Mouse (Mus musculus) midbrain, embryonic 16.5 days (tissue): ENCODE measurements around the gene Hist1h3f. TPM values are rescaled to one million over a fixed set of nuclear protein-coding genes. Genes with fewer than 3 reads are reported as not detected.

Experiments used
- ATAC-seq: fragments of 200-750 bp; cut with Nextera tagmentation; 2 replicates; pipeline ENCODE4 v1.8.0; 2017; ENCODE audit warnings: moderate TSS enrichment
- H3K27ac ChIP-seq: fragments of 300-500 bp; sonication (generic); 2 replicates; pipeline ENCODE4 v1.5.1; 2014; ENCODE audit warnings: mild to moderate bottlenecking, low read length, mixed read lengths
- H3K27me3 ChIP-seq: fragments of 300-500 bp; sonication (generic); 2 replicates; pipeline ENCODE4 v1.6.1; 2014; ENCODE audit warnings: low read depth, low read length, mixed read lengths; ENCODE audit not compliant: control insufficient read depth, insufficient read depth
- H3K36me3 ChIP-seq: fragments of 300-500 bp; sonication (generic); 2 replicates; pipeline ENCODE4 v1.6.1; 2014; ENCODE audit warnings: mild to moderate bottlenecking, low read length, moderate library complexity, mixed read lengths; ENCODE audit not compliant: control insufficient read depth, insufficient read depth
- H3K4me1 ChIP-seq: fragments of 300-500 bp; sonication (generic); 2 replicates; pipeline ENCODE4 v1.6.1; 2014; ENCODE audit warnings: mild to moderate bottlenecking, low read length, mixed read lengths; ENCODE audit not compliant: control insufficient read depth, insufficient read depth
- H3K4me2 ChIP-seq: fragments of 300-500 bp; sonication (generic); 2 replicates; pipeline ENCODE4 v1.6.1; 2014; ENCODE audit warnings: mild to moderate bottlenecking, low read length, mixed read lengths
- H3K4me3 ChIP-seq: fragments of 300-500 bp; sonication (generic); 2 replicates; pipeline ENCODE4 v1.5.1; 2014; ENCODE audit warnings: low read depth, mild to moderate bottlenecking, low read length, moderate library complexity, mixed read lengths
- H3K9ac ChIP-seq: fragments of 300-500 bp; sonication (generic); 2 replicates; pipeline ENCODE4 v1.6.1; 2014; ENCODE audit warnings: low read depth, low read length, mixed read lengths
- H3K9me3 ChIP-seq: fragments of 300-500 bp; sonication (generic); replicated peaks from 2 replicates; pipeline ENCODE4 v1.6.1; 2014; ENCODE audit warnings: mild to moderate bottlenecking, low read length, mixed read lengths; ENCODE audit not compliant: control insufficient read depth, poor library complexity, severe bottlenecking
- WGBS: fragments of 180-500 bp; shearing (Covaris S2); extraction: QIAGEN DNeasy Blood & Tissue Kit; methylation state at CpG from one replicate; pipeline ENCODE4 v1.1.7; 2014; 5-methylcytosine and 5-hydroxymethylcytosine counted together
- polyA plus RNA-seq: library from polyadenylated mRNA; unstranded; fragments of >200 nt; fragmentation: Nextera tagmentation; extraction: Ambion mirVana; gene quantifications from 2 replicates; pipeline ENCODE4 v1.2.1, GENCODE M21; 2015

Gene Hist1h3f
- polyA plus RNA-seq, 1 experiment from 2014 or later = not detected

DNA sequence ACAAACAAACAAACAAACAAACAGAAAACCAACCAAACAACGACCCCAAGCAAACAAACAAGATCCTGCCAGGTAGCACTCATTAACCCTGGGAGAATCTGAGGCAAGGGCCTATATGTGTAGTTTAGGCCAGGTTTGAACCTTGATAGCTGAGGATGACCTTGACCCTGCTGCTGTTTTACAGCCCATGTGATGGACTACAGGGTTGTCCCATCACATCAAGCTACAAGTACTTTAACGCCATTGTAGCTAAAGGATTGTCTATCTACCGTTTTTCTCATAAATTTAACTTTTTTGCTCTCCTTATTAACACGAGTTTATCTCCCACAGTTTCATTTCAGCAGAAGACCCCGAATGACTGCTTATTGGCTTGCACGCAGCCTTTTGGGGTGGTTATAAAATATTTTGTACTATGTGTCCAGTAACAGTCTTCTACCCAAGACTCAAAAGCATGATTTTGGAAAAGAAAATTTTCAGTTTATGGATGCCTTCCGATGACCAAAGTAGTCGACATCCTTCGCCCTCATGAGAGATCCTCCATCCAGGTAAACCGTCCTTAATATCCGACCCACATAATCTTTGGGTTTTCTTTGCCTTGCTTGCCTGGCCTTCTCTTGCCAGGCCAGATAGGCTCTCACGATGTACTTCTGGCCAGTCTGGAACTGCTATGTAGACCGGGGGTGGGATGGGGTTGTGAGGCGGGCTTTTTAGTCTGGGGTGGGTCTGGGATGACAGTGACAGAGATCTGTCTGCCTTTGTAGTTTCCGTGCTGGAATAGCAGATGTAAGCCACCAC, 27.8 kb upstream of the Hist1h3f start:
- H3K36me3 ChIP-seq = no peaks in the 10 kb centered on the region
- peak overlapping the region; percentile 67 for H3K4me2 ChIP-seq
- no peaks in the 10 kb centered on the region for H3K27me3 ChIP-seq
- H3K4me1 ChIP-seq = peaks cover 7% of the 10 kb centered on the region; the same call in 1 of the 2 replicates
- ATAC-seq = no peak
- 56% methylated on average over 15 of the region's 15 CpGs for WGBS
- H3K9me3 ChIP-seq = no peaks in the 10 kb centered on the region
- H3K27ac ChIP-seq = no peak overlapping the region
- peak overlapping the region; percentile 51; the same call in 1 of the 2 replicates for H3K9ac ChIP-seq
- peak overlapping the region; percentile 51 for H3K4me3 ChIP-seq

GRCm38 (mm10) chr13:23516822-23517602, 26.8 kb upstream of the Hist1h3f start:
- peaks cover 9% of the 10 kb centered on the region; the same call in 1 of the 2 replicates for H3K4me1 ChIP-seq
- peak overlapping the region; percentile 51 for H3K4me3 ChIP-seq
- no peaks in the 10 kb centered on the region for H3K36me3 ChIP-seq
- peak overlapping the region; percentile 42; the same call in 1 of the 2 replicates for H3K27ac ChIP-seq
- WGBS = under 1% methylated on average over 19 of the region's 19 CpGs
- peak; percentile 74 for ATAC-seq
- H3K27me3 ChIP-seq = no peaks in the 10 kb centered on the region
- peak overlapping the region; percentile 85 for H3K4me2 ChIP-seq
- no peaks in the 10 kb centered on the region for H3K9me3 ChIP-seq
- 0 out of 2 replicates have a peak overlapping the region, but pooled peaks have one; percentile 48 for H3K9ac ChIP-seq

DNA sequence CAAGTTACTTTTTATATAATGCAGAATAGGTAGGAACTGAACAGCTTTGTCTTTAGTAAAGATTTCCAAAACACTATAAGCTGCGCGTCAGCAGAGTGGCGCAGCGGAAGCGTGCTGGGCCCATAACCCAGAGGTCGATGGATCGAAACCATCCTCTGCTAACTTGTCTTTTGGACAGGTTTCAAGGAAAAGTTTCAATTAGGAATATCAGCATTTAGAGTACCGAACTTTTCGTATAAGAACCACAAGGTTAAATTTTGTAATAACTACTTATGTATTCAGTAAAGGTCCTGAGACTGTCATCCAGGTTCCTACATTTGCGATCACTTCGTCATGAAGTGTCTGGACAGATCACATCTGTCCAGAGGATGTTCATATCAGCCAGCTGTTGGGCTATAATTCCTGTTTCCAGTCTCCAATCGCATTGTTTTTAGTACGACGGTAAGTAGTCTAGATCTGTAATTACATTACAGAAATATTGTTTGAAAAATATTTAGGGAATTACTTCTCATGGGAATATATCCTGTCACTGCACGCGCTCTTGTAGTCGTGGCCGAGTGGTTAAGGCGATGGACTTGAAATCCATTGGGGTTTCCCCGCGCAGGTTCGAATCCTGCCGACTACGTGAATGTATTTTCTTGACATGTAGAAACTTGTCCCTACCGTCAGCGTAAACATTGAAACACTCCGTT, 26.1 kb upstream of the Hist1h3f start:
- Histone ChIP-seq H3K4me2 (peak overlapping the region; percentile 85), H3K27ac (peak overlapping the region; percentile 47; the same call in 1 of the 2 replicates), H3K9me3 (no peaks in the 10 kb centered on the region), H3K4me3 (peak overlapping the region; percentile 51), H3K27me3 (no peaks in the 10 kb centered on the region), H3K9ac (no peak overlapping the region), H3K4me1 (peaks cover 10% of the 10 kb centered on the region; the same call in 1 of the 2 replicates), H3K36me3 (no peaks in the 10 kb centered on the region)
- WGBS = under 1% methylated on average over 27 of the region's 27 CpGs
- ATAC-seq = peak; percentile 90

DNA sequence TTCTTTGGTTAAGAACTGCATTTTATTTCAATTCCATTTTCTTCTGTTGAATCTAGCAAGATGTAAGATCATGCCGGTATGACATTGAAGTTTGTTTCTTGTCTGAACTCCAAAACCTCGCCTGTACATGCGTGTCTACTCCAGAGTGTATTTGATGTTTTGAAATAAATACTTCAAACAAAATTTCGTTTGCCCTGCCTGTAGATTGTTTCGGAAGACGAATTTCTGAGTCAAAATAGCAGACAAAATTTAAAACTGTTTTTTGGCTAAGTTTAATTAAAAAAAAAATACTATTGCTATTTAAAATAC, 25.6 kb upstream of the Hist1h3f start:
- H3K27me3 ChIP-seq = no peaks in the 10 kb centered on the region
- H3K4me2 ChIP-seq = peak overlapping the region; percentile 85
- H3K36me3 ChIP-seq = no peaks in the 10 kb centered on the region
- peak overlapping the region; percentile 51 for H3K4me3 ChIP-seq
- H3K9me3 ChIP-seq = no peaks in the 10 kb centered on the region
- H3K4me1 ChIP-seq = peaks cover 10% of the 10 kb centered on the region; the same call in 1 of the 2 replicates
- ATAC-seq = no peak
- WGBS = under 1% methylated on average over 6 of the region's 6 CpGs
- H3K9ac ChIP-seq = no peak overlapping the region
- no peak overlapping the region for H3K27ac ChIP-seq

GRCm38 (mm10) chr13:23518885-23519284, 25.0 kb upstream of the Hist1h3f start:
- ATAC-seq = peak; percentile 40; the same call in 1 of the 2 replicates
- Histone ChIP-seq H3K9me3 (no peaks in the 10 kb centered on the region), H3K27ac (peak overlapping the region; percentile 50; the same call in 1 of the 2 replicates), H3K36me3 (no peaks in the 10 kb centered on the region), H3K4me3 (peak overlapping the region; percentile 43), H3K9ac (0 out of 2 replicates have a peak overlapping the region, but pooled peaks have one; percentile 14), H3K4me2 (peak overlapping the region; percentile 75), H3K4me1 (peaks cover 10% of the 10 kb centered on the region; the same call in 1 of the 2 replicates), H3K27me3 (no peaks in the 10 kb centered on the region)
- WGBS = 0% methylated on average over 6 of the region's 6 CpGs

- peak overlapping the region; percentile 75 for H3K4me2 ChIP-seq
- peak overlapping the region; percentile 43 for H3K4me3 ChIP-seq
- no peak overlapping the region for H3K9ac ChIP-seq
- no peaks in the 10 kb centered on the region for H3K36me3 ChIP-seq
- peak overlapping the region; percentile 50; the same call in 1 of the 2 replicates for H3K27ac ChIP-seq
- WGBS = under 1% methylated on average over 10 of the region's 10 CpGs
- peaks cover 10% of the 10 kb centered on the region; the same call in 1 of the 2 replicates for H3K4me1 ChIP-seq
- H3K9me3 ChIP-seq = no peaks in the 10 kb centered on the region
- peak; percentile 15; the same call in 1 of the 2 replicates for ATAC-seq
- no peaks in the 10 kb centered on the region for H3K27me3 ChIP-seq
These were observed 24.4 kb upstream of the Hist1h3f start for GRCm38 (mm10) chr13:23519416-23519815.

- no peak for ATAC-seq
- Histone ChIP-seq H3K27me3 (no peaks in the 10 kb centered on the region), H3K36me3 (no peaks in the 10 kb centered on the region), H3K4me1 (peaks cover 12% of the 10 kb centered on the region; the same call in 1 of the 2 replicates), H3K27ac (no peak overlapping the region), H3K9ac (no peak overlapping the region), H3K4me3 (peak overlapping the region; percentile 7; the same call in 1 of the 2 replicates), H3K9me3 (no peaks in the 10 kb centered on the region), H3K4me2 (peak overlapping the region; percentile 34)
- whole genome bisulfite sequencing = under 1% methylated on average over 14 of the region's 14 CpGs
These were observed 22.1 kb upstream of the Hist1h3f start for GRCm38 (mm10) chr13:23521703-23522102.

DNA sequence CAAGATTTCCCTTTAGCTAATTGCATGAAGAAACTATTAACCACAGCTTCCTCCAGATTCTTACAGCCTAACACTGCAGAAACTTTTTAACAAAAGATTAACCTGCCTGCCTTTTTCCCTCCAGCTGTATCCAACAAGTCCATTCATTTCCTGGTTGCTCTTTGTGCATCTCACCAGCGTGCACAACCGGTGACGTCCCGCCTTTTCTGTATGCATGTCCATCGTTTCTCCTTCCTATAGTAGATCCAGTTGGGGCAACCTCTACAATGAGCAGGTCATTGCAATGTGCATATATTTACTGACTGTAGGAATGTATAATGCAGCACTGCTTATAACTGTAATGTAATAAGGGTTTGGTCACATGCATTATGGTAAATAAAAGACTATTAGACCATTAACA, 19.9 kb upstream of the Hist1h3f start:
- Histone ChIP-seq H3K4me2 (no peak overlapping the region), H3K27me3 (no peaks in the 10 kb centered on the region), H3K9me3 (no peaks in the 10 kb centered on the region), H3K9ac (no peak overlapping the region), H3K4me3 (no peak overlapping the region), H3K27ac (no peak overlapping the region), H3K36me3 (no peaks in the 10 kb centered on the region), H3K4me1 (peaks cover 13% of the 10 kb centered on the region)
- WGBS = 55% methylated on average over 5 of the region's 5 CpGs
- ATAC-seq = no peak
